Mouse (Mus musculus): ENCODE measurements at regions not wholly inside any gene's neighbourhood (a gene's known extent, or its start where the extent isn't known, plus 50 kb on each side); places are given as distances from the start of the nearest gene placed in this dataset.
"Not testable (repeated sequence)": the region's sequence is repeated elsewhere in the genome, so short reads cannot be mapped to it uniquely, and the experiment has no call there.

GRCm38 (mm10) chr13:81022410-81022809 is 139.2 kb downstream of the Arrdc3 start:
- H3K27ac ChIP-seq (ENCODE audit: low read depth): no peak overlapping the region
- no peaks in the 10 kb centered on the region for H3K27me3 ChIP-seq (replicated peaks; ENCODE audit: control insufficient read depth, insufficient read depth, low read length)
- H3K4me3 ChIP-seq (ENCODE audit: low read depth, low read length): no peak overlapping the region
- ATAC-seq (replicated peaks; ENCODE audit: low FRiP score, low TSS enrichment, low read depth) (no peak), DNase-seq (ENCODE audit: low spot score) (no peak)
- H3K9me3 ChIP-seq (ENCODE audit: control insufficient read depth, low read length): no peaks in the 10 kb centered on the region
- 81% methylated on average over 1 of the region's 1 CpGs for WGBS
- H3K9ac ChIP-seq (ENCODE audit: low read length): no peak overlapping the region
- no peaks in the 10 kb centered on the region for H3K4me1 ChIP-seq (replicated peaks; ENCODE audit: control insufficient read depth, insufficient read depth, low read length)
- no peaks in the 10 kb centered on the region for H3K36me3 ChIP-seq (ENCODE audit: control insufficient read depth, insufficient read depth, low read length)
- no peak overlapping the region for H3K4me2 ChIP-seq (ENCODE audit: low read length)

GRCm38 (mm10) chr13:81025241-81025760 is 142.1 kb downstream of the Arrdc3 start:
- H3K9ac ChIP-seq (ENCODE audit: low read length); H3K4me2 ChIP-seq (ENCODE audit: low read length); H3K36me3 ChIP-seq (ENCODE audit: control insufficient read depth, insufficient read depth, low read length); H3K27ac ChIP-seq (ENCODE audit: low read depth); H3K4me1 ChIP-seq (replicated peaks; ENCODE audit: control insufficient read depth, insufficient read depth, low read length); H3K9me3 ChIP-seq (ENCODE audit: control insufficient read depth, low read length); H3K4me3 ChIP-seq (ENCODE audit: low read depth, low read length); DNase-seq (ENCODE audit: low spot score); H3K27me3 ChIP-seq (replicated peaks; ENCODE audit: control insufficient read depth, insufficient read depth, low read length); ATAC-seq (replicated peaks; ENCODE audit: low FRiP score, low TSS enrichment, low read depth): not testable (repeated sequence)
- WGBS: 93% methylated on average over 13 of the region's 14 CpGs

- ATAC-seq (replicated peaks; ENCODE audit: low FRiP score, low TSS enrichment, low read depth) (no peak), DNase-seq (ENCODE audit: low spot score) (no peak)
- Histone ChIP-seq H3K4me3 (ENCODE audit: low read depth, low read length) (no peak overlapping the region), H3K9me3 (ENCODE audit: control insufficient read depth, low read length) (no peaks in the 10 kb centered on the region), H3K4me1 (replicated peaks; ENCODE audit: control insufficient read depth, insufficient read depth, low read length) (no peaks in the 10 kb centered on the region), H3K27me3 (replicated peaks; ENCODE audit: control insufficient read depth, insufficient read depth, low read length) (no peaks in the 10 kb centered on the region), H3K36me3 (ENCODE audit: control insufficient read depth, insufficient read depth, low read length) (no peaks in the 10 kb centered on the region), H3K27ac (ENCODE audit: low read depth) (no peak overlapping the region), H3K4me2 (ENCODE audit: low read length) (no peak overlapping the region), H3K9ac (ENCODE audit: low read length) (no peak overlapping the region)
- WGBS: 55% methylated on average over 1 of the region's 1 CpGs
These were observed 154.1 kb downstream of the Arrdc3 start for GRCm38 (mm10) chr13:81037316-81037715.

GRCm38 (mm10) chr13:81038736-81039135 is 155.6 kb downstream of the Arrdc3 start:
- no peak overlapping the region for H3K27ac ChIP-seq (ENCODE audit: low read depth)
- H3K9ac ChIP-seq (ENCODE audit: low read length): no peak overlapping the region
- no peak overlapping the region for H3K4me3 ChIP-seq (ENCODE audit: low read depth, low read length)
- H3K9me3 ChIP-seq (ENCODE audit: control insufficient read depth, low read length): no peaks in the 10 kb centered on the region
- H3K4me2 ChIP-seq (ENCODE audit: low read length): no peak overlapping the region
- no peaks in the 10 kb centered on the region for H3K27me3 ChIP-seq (replicated peaks; ENCODE audit: control insufficient read depth, insufficient read depth, low read length)
- H3K4me1 ChIP-seq (replicated peaks; ENCODE audit: control insufficient read depth, insufficient read depth, low read length): no peaks in the 10 kb centered on the region
- WGBS: 87% methylated on average over 4 of the region's 4 CpGs
- DNase-seq (ENCODE audit: low spot score): no peak
- no peaks in the 10 kb centered on the region for H3K36me3 ChIP-seq (ENCODE audit: control insufficient read depth, insufficient read depth, low read length)
- no peak for ATAC-seq (replicated peaks; ENCODE audit: low FRiP score, low TSS enrichment, low read depth)

GRCm38 (mm10) chr13:81040494-81040893 is 157.3 kb downstream of the Arrdc3 start:
- no peak overlapping the region for H3K27ac ChIP-seq (ENCODE audit: low read depth)
- no peaks in the 10 kb centered on the region for H3K27me3 ChIP-seq (replicated peaks; ENCODE audit: control insufficient read depth, insufficient read depth, low read length)
- DNase-seq (ENCODE audit: low spot score): no peak
- ATAC-seq (replicated peaks; ENCODE audit: low FRiP score, low TSS enrichment, low read depth): no peak
- H3K4me2 ChIP-seq (ENCODE audit: low read length): no peak overlapping the region
- H3K4me1 ChIP-seq (replicated peaks; ENCODE audit: control insufficient read depth, insufficient read depth, low read length): no peaks in the 10 kb centered on the region
- H3K4me3 ChIP-seq (ENCODE audit: low read depth, low read length): no peak overlapping the region
- H3K9ac ChIP-seq (ENCODE audit: low read length): no peak overlapping the region
- no peaks in the 10 kb centered on the region for H3K36me3 ChIP-seq (ENCODE audit: control insufficient read depth, insufficient read depth, low read length)
- no peaks in the 10 kb centered on the region for H3K9me3 ChIP-seq (ENCODE audit: control insufficient read depth, low read length)

GRCm38 (mm10) chr13:81041646-81042045 is 158.5 kb downstream of the Arrdc3 start:
- no peak overlapping the region for H3K27ac ChIP-seq (ENCODE audit: low read depth)
- WGBS: 71% methylated on average over 3 of the region's 3 CpGs
- H3K36me3 ChIP-seq (ENCODE audit: control insufficient read depth, insufficient read depth, low read length): no peaks in the 10 kb centered on the region
- no peak overlapping the region for H3K9ac ChIP-seq (ENCODE audit: low read length)
- H3K9me3 ChIP-seq (ENCODE audit: control insufficient read depth, low read length): no peaks in the 10 kb centered on the region
- H3K4me3 ChIP-seq (ENCODE audit: low read depth, low read length): no peak overlapping the region
- H3K4me2 ChIP-seq (ENCODE audit: low read length): no peak overlapping the region
- DNase-seq (ENCODE audit: low spot score): no peak
- H3K4me1 ChIP-seq (replicated peaks; ENCODE audit: control insufficient read depth, insufficient read depth, low read length): no peaks in the 10 kb centered on the region
- ATAC-seq (replicated peaks; ENCODE audit: low FRiP score, low TSS enrichment, low read depth): no peak
- H3K27me3 ChIP-seq (replicated peaks; ENCODE audit: control insufficient read depth, insufficient read depth, low read length): no peaks in the 10 kb centered on the region
